In the genomic region with DNA sequence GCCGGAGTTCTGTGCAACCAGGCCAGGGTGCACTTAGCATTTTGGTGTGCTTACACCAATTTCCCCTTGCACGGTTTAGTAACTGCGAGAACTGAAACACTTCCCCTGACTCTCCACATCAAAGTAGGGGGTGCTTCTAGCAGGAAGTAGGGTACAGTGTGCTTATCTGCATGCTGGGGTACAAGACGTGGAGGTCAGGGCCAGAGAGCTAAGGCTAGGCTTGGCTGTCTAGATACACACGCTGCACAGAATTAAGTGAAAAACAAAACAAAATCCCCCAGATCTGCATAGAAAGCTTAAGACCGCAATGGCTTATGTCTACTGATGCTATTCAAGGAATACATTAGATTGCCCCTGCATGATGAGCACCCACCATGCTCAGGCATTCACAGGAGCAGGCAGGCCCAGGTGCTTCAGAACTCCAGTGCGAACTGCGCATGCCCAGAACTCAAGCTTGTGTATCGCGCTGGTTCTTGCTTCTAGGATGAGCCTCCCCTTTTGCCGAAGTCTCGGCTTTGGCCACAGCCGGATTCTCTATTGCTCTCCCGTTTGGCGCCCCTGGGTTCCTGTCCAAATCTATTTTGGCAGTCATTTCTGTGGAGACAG, we compare ENCODE assay signal across 12 mouse cellular contexts.
DNase-seq lines count a peak whose midpoint lies in the region; ATAC-seq lines count a peak whose summit lies in the region.
"Had no signal": no experiment of that assay in that cellular context is flagged by ENCODE, and none has a peak within 500 bp of the region (broad histone marks: within the 10 kb centered on the region; RNA-seq: fewer than 3 reads in every experiment).

No protein-coding gene starts in this region.

- H3K4me3 ChIP-seq in heart, embryonic 14.5 days (ENCODE audit: control insufficient read depth in 1 of 2, insufficient read depth in 1 of 2, low read depth in 1 of 2, low read length in 2 of 2): no peak overlapping the region
- no peak overlapping the region for H3K4me3 ChIP-seq in neural tube, embryonic 15.5 days (replicated peaks)
- H3K4me3 ChIP-seq: forebrain, embryonic 12.5 days; limb, embryonic 13.5 days; myocyte had no signal

- no peaks in the 10 kb centered on the region for H3K27me3 ChIP-seq in heart, embryonic 14.5 days (ENCODE audit: control insufficient read depth, insufficient read depth, low read length)
- H3K27me3 ChIP-seq in neural tube, embryonic 15.5 days (replicated peaks): no peaks in the 10 kb centered on the region
- H3K27me3 ChIP-seq: forebrain, embryonic 12.5 days; limb, embryonic 13.5 days had no signal

- peaks cover 17 to 35% of the 10 kb centered on the region in 2 experiments for H3K4me1 ChIP-seq in heart, embryonic 14.5 days (ENCODE audit: control insufficient read depth in 2 of 2, insufficient read depth in 2 of 2, low read length in 2 of 2)
- 0 out of 2 replicates have a peak, but pooled peaks cover 5% of the 10 kb centered on the region for H3K4me1 ChIP-seq in neural tube, embryonic 15.5 days
- H3K4me1 ChIP-seq: forebrain, embryonic 12.5 days had no signal

- H3K36me3 ChIP-seq in heart, embryonic 14.5 days (ENCODE audit: control insufficient read depth, insufficient read depth, low read length): no peaks in the 10 kb centered on the region
- no peaks in the 10 kb centered on the region for H3K36me3 ChIP-seq in neural tube, embryonic 15.5 days
- H3K36me3 ChIP-seq: forebrain, embryonic 12.5 days; limb, embryonic 13.5 days had no signal

- peak; percentile 85 for DNase-seq in A20 (ENCODE audit: low read depth, low spot score)
- DNase-seq in CD4-positive, CD25-positive, alpha-beta regulatory T cell, adult 2 months (ENCODE audit: low read depth, low spot score): peak; percentile 91
- DNase-seq in spleen, adult 18-20 months: peak; percentile 19 to 41
- DNase-seq in layer of hippocampus, postnatal 14 days (ENCODE audit: low spot score in 2 of 2): no peak
- no peak for DNase-seq in kidney, postnatal 4 days
- DNase-seq: cerebellum, postnatal 25 days had no signal

- peak overlapping the region; percentile 24 to 55 for H3K27ac ChIP-seq in heart, embryonic 14.5 days (replicated peaks in 1 of 2; ENCODE audit: control insufficient read depth in 1 of 2, insufficient read depth in 1 of 2, low read depth in 2 of 2, low read length in 2 of 2)
- no peak overlapping the region for H3K27ac ChIP-seq in neural tube, embryonic 15.5 days (replicated peaks)
- H3K27ac ChIP-seq: forebrain, embryonic 12.5 days; limb, embryonic 13.5 days had no signal

- H3K9me3 ChIP-seq in heart, embryonic 14.5 days (ENCODE audit: control insufficient read depth, low read length): no peaks in the 10 kb centered on the region
- no peaks in the 10 kb centered on the region for H3K9me3 ChIP-seq in neural tube, embryonic 15.5 days (replicated peaks)
- H3K9me3 ChIP-seq: forebrain, embryonic 12.5 days; limb, embryonic 13.5 days had no signal

- 71% methylated on average over 15 of the region's 15 CpGs for WGBS in heart, embryonic 14.5 days
- 94% methylated on average over 15 of the region's 15 CpGs for WGBS in neural tube, embryonic 15.5 days

- H3K4me2 ChIP-seq in heart, embryonic 14.5 days (ENCODE audit: low read length): no peak overlapping the region
- H3K4me2 ChIP-seq in neural tube, embryonic 15.5 days: no peak overlapping the region
- H3K4me2 ChIP-seq: forebrain, embryonic 12.5 days; limb, embryonic 13.5 days had no signal

- no peak for ATAC-seq in heart, embryonic 14.5 days (ENCODE audit: insufficient number of reproducible peaks, insufficient read depth, low FRiP score, low read depth)
- ATAC-seq in neural tube, embryonic 15.5 days (ENCODE audit: low FRiP score): no peak
- ATAC-seq: intestine, postnatal 0 days had no signal

- H3K9ac ChIP-seq in heart, embryonic 14.5 days (ENCODE audit: low read length): 0 out of 2 replicates have a peak overlapping the region, but pooled peaks have one; percentile 14
- H3K9ac ChIP-seq in neural tube, embryonic 15.5 days (replicated peaks): no peak overlapping the region
- H3K9ac ChIP-seq: forebrain, embryonic 12.5 days; limb, embryonic 13.5 days had no signal

Comparison
In these comparisons a context has a peak if more than half of its experiments do, and no peak if none do; other contexts are left out.
1. DNase-seq: peak in A20 (single experiment), CD4-positive, CD25-positive, alpha-beta regulatory T cell, adult 2 months (single experiment) and spleen, adult 18-20 months (2 of 2); none in layer of hippocampus, postnatal 14 days (0 of 2) and kidney, postnatal 4 days (0 of 2).